Mouse (Mus musculus) C2C12 (cell line): Measurements from ENCODE around the gene Itgb5. TPM values are rescaled to one million over a fixed set of nuclear protein-coding genes. Genes with fewer than 3 reads are reported as not detected.
A peak's percentile ranks its signal among the peaks of the same experiment; 100 is the strongest.

Source experiments
- H3K27me3 ChIP-seq: one replicate; pipeline ENCODE4 v1.6.1; 2011; ENCODE audit not compliant: control insufficient read depth, insufficient read depth, insufficient read length
- H3K36me3 ChIP-seq: one replicate; pipeline ENCODE4 v1.6.1; 2011; ENCODE audit not compliant: control insufficient read depth, insufficient read depth
- H3K4me3 ChIP-seq: one replicate; pipeline ENCODE4 v1.5.1; 2011; ENCODE audit warnings: mild to moderate bottlenecking, control low read depth; ENCODE audit not compliant: poor library complexity, insufficient read depth, severe bottlenecking
- H3K79me2 ChIP-seq: one replicate; pipeline ENCODE4 v1.6.1; 2011; ENCODE audit not compliant: control insufficient read depth, insufficient read depth
- H3K79me3 ChIP-seq: one replicate; pipeline ENCODE4 v1.6.1; 2011; ENCODE audit warnings: low read depth, control low read depth
- H3ac ChIP-seq: one replicate; pipeline ENCODE3; 2011; ENCODE audit warnings: low read depth; ENCODE audit not compliant: control insufficient read depth, insufficient read length
- CEBPB ChIP-seq: IDR thresholded peaks from one replicate; pipeline ENCODE4 v1.6.1; 2011; ENCODE audit warnings: low read depth, mild to moderate bottlenecking, control low read depth, moderate library complexity
- CTCF ChIP-seq: IDR thresholded peaks from one replicate; pipeline ENCODE4 v1.5.1; 2011; ENCODE audit not compliant: control insufficient read depth, insufficient read depth, insufficient read length
- FOSL1 ChIP-seq: IDR thresholded peaks from one replicate; pipeline ENCODE4 v1.8.0; 2011; ENCODE audit warnings: mild to moderate bottlenecking, low read length; ENCODE audit not compliant: poor library complexity, insufficient read depth, severe bottlenecking
- MAX ChIP-seq: IDR thresholded peaks from one replicate; pipeline ENCODE4 v1.6.1; 2011; ENCODE audit warnings: mild to moderate bottlenecking, control low read depth
- MYOD1 ChIP-seq: IDR thresholded peaks from one replicate; pipeline ENCODE4 v1.6.1; 2011; ENCODE audit warnings: low read depth; ENCODE audit not compliant: control insufficient read depth, insufficient read length
- MYOG ChIP-seq: IDR thresholded peaks from one replicate; pipeline ENCODE4 v1.6.1; 2011; ENCODE audit not compliant: control insufficient read depth, insufficient read length; ENCODE audit errors: extremely low read depth
- USF1 ChIP-seq: IDR thresholded peaks from one replicate; pipeline ENCODE4 v1.6.1; 2011; ENCODE audit warnings: low read depth, mild to moderate bottlenecking, control low read depth, moderate library complexity
- polyA plus RNA-seq: library from polyadenylated mRNA; unstranded; fragments of >200 nt; fragmentation: generic; extraction: Trizol; gene quantifications from one replicate; pipeline ENCODE4 v1.2.1, GENCODE M21; 2012; ENCODE audit warnings: missing spikeins

Gene Itgb5
- polyA plus RNA-seq, 1 experiment = 46.0 TPM

DNA sequence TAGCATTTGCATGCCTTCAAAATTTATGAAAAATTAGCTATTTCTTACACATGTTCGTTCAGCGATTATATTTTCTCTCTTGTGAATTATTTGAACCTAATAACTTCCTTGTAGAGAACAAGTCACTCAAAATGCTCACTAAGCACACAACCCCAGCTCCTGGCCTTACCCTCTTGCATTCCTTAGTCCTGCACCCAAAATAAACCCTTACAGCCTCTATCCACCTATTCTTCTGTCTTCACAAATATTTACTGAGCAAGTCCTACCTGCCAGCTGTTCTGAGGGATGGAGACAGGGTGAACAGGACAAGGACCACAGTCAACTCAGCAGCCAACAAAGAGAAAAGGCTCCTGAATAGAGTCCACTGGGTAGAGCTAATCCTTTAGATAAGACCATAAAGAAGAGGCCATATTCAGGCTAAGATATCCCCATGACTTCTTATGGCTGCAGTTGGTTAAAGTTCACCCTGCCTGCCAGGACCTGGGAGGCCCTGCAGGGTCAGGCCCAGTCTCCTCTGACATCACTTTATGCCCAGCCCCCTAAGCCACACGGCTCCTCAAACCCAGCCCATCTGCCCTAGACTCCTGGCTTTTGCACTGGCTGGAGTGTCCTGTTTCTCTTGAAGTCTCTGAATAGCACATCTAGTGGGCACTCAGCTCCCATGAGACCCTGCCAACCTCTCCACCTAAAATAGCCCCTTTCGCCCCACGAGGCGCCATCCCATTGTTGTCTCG is 42.6 kb upstream of the Itgb5 start:
- TF ChIP-seq MYOG (no peak), USF1 (no peak), CEBPB (no peak), FOSL1 (no peak), MAX (no peak), MYOD1 (no peak), CTCF (no peak)
- no peaks in the 10 kb centered on the region for H3K79me2 ChIP-seq

DNA sequence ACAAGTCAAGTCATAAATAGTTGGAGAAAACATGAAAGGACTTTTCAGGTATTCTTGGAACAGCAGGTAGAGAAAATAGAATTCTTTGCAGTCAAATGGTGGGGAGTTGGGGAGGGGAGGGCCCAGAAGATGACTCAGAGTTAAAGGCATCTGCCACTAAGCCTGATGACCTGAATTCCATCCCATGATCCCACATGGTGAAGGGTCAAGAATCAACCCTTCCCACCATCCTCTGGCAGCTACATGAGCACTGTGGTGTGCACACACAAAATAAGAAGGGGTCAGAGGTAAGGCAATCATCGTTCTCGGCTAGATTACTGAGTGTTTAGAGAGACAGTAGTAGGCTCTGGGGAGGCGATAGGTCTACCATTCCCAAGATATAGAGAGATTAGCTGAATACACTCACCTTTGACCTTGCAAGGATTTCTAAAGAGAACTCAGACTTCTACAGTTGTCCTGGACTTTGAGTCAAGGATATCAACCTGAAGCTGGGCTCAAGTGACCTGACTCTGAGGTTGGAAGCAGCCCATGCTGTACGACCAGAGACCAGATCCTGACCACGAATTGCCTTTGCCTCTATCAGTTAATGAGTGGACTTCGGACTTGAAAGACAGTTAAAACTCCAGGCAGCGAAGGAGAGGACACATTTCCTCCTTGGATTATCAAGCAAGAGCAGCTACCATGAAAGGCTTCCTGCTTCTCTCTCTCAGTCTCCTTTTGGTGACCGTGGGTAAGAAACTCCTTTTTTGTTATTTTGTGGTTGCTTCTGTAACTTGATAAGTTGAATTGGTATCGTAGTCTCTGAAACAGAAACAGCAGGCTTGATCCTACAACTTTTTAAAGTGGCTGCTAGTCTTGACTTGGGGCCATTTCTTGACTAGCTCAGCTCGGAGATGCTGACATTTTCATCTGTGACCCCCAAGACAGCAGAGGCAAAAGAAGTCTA is 35.3 kb upstream of the Itgb5 start, which contains the start of gene Muc13:
Gene Muc13, plus strand, starts transcription at position 192 of the 946 bp plus-strand sequence.
- H3ac ChIP-seq = no peak within 1 kb of the TSS
- no peaks in the 10 kb centered on the region for H3K27me3 ChIP-seq
- no peaks in the 10 kb centered on the region for H3K79me2 ChIP-seq
- H3K36me3 ChIP-seq = no peaks in the 10 kb centered on the region
- H3K79me3 ChIP-seq = no peaks in the 10 kb centered on the region
- H3K4me3 ChIP-seq = no peak within 1 kb of the TSS
- TF ChIP-seq MAX (no peak), MYOG (no peak), MYOD1 (no peak), USF1 (no peak), CEBPB (no peak), FOSL1 (no peak), CTCF (no peak)

More for the DNA sequence above, 42.6 kb upstream of the Itgb5 start:
- H3K36me3 ChIP-seq = no peaks in the 10 kb centered on the region
- H3ac ChIP-seq = no peak overlapping the region
- H3K27me3 ChIP-seq = no peaks in the 10 kb centered on the region
- no peaks in the 10 kb centered on the region for H3K79me3 ChIP-seq
- H3K4me3 ChIP-seq = no peak overlapping the region

DNA sequence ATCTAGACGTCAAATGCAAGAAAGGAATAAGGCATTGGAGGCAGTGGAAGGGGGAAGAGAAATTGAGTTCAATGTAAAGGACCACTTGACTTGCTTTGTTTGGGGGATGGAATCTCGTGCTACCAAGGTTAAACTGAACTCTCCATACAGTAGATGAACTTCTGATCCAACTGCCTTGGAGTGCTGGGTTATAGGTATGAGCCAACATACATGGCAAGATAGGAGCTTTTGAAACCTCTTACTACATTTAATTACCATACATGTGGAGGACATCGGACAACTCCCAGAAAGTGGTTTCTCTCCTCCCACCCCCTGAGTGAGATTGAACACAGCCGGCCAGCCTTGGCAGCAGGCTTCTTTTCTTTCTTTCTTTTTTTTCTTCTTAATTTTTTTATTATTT is 34.4 kb upstream of the Itgb5 start:
- TF ChIP-seq MAX = no peak
- no peak for TF ChIP-seq MYOG
- no peak for TF ChIP-seq USF1
- TF ChIP-seq FOSL1 = no peak
- Histone ChIP-seq H3K36me3 (no peaks in the 10 kb centered on the region), H3K79me3 (no peaks in the 10 kb centered on the region)

DNA sequence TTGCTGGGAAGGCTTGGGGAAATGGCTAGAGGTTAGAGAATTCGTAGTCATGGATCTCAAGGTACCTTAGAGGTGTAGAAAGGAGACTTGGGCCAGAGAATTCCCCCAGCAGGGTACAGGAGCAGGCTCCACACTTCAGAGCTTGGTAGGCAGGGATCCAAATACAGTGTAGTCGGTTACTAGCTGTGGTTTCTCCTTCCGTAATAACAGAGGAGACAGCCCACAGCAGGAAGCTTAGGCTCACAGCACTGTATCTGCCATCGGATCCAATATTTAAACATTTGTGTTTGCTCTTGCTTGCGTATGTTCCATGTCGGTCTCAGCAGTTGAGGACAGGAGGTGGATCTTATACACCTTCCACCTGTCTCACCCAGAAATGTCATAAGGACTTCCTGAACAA is 33.6 kb upstream of the Itgb5 start:
- no peak for TF ChIP-seq FOSL1
- no peak for TF ChIP-seq USF1
- no peak for TF ChIP-seq CTCF
- no peak for TF ChIP-seq CEBPB
- no peak for TF ChIP-seq MYOD1
- no peak for TF ChIP-seq MYOG
- TF ChIP-seq MAX = no peak
- no peak overlapping the region for H3ac ChIP-seq
- H3K79me3 ChIP-seq = no peaks in the 10 kb centered on the region

More for the DNA sequence above, 34.4 kb upstream of the Itgb5 start:
- Histone ChIP-seq H3K79me2 (no peaks in the 10 kb centered on the region), H3K4me3 (no peak overlapping the region), H3K27me3 (no peaks in the 10 kb centered on the region), H3ac (no peak overlapping the region)

DNA sequence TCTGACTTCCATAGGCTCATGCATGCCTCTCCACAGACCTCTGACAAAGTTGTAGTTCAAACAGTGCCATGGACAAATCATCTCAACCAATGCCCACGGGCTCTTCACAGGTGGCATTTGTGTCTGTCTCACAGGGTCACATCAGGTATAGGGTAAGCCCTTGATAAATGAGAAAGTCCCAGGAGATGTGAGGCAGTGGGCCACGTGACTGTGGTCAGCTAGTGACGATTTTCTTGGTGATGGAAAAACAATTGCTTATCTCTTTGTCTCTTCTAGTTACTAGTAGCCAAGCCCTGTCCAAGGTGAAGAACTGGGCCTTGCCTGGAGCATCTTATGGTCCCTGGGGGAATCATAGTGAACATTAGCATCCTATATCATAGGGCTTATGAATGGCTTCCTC is 32.7 kb upstream of the Itgb5 start:
- no peak overlapping the region for H3K4me3 ChIP-seq
- H3K79me2 ChIP-seq = no peaks in the 10 kb centered on the region
- TF ChIP-seq CEBPB = no peak
- no peak for TF ChIP-seq MYOG
- no peak for TF ChIP-seq MAX
- no peak for TF ChIP-seq USF1
- no peak for TF ChIP-seq CTCF
- no peak for TF ChIP-seq FOSL1
- no peaks in the 10 kb centered on the region for H3K27me3 ChIP-seq
- H3K79me3 ChIP-seq = no peaks in the 10 kb centered on the region
- H3K36me3 ChIP-seq = no peaks in the 10 kb centered on the region
- H3ac ChIP-seq = no peak overlapping the region

More for the DNA sequence above, 33.6 kb upstream of the Itgb5 start:
- Histone ChIP-seq H3K27me3 (no peaks in the 10 kb centered on the region), H3K4me3 (no peak overlapping the region), H3K79me2 (no peaks in the 10 kb centered on the region), H3K36me3 (no peaks in the 10 kb centered on the region)

DNA sequence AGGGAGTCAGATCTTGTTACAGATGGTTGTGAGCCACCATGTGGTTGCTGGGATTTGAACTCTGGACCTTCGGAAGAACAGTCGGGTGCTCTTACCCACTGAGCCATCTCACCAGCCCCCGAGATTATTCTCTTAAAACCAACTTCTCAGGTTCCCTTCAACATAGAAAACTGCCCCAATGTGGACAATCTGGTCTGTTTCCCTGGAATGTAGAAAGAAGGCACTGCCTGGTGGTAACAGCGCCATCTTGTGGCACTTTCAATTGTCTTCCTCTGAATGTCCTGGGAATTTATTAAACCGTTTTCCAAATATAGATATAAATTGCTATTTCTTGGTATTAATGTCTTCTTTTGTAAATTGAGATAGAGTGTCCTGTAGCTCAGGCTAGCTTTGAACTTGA is 31.6 kb upstream of the Itgb5 start:
- Histone ChIP-seq H3K36me3 (no peaks in the 10 kb centered on the region), H3K79me2 (no peaks in the 10 kb centered on the region), H3K27me3 (no peaks in the 10 kb centered on the region), H3K79me3 (no peaks in the 10 kb centered on the region), H3K4me3 (no peak overlapping the region), H3ac (no peak overlapping the region)
- TF ChIP-seq MYOG (no peak), CEBPB (no peak), MYOD1 (no peak), USF1 (no peak), MAX (no peak), CTCF (peak; percentile 35), FOSL1 (no peak)
